Mouse (Mus musculus) splenic B cell, adult 2 months (primary cell): ENCODE measurements around the gene Ptpdc1.

ENCODE experiments used
- DNase-seq: peaks from one replicate; pipeline ENCODE4 v3.0.0-alpha.2; 2011; ENCODE audit warnings: low read depth, low spot score
- H3K27me3 ChIP-seq: 2 replicates; pipeline ENCODE4 v1.6.1; 2012; ENCODE audit warnings: mild to moderate bottlenecking, low read length, moderate library complexity, mixed read lengths; ENCODE audit not compliant: control insufficient read depth, poor library complexity, insufficient read depth, severe bottlenecking
- H3K36me3 ChIP-seq: 2 replicates; pipeline ENCODE4 v1.6.1; 2012; ENCODE audit warnings: mild to moderate bottlenecking, low read length, moderate library complexity, mixed read lengths; ENCODE audit not compliant: control insufficient read depth, poor library complexity, insufficient read depth, severe bottlenecking

Gene Ptpdc1

DNA sequence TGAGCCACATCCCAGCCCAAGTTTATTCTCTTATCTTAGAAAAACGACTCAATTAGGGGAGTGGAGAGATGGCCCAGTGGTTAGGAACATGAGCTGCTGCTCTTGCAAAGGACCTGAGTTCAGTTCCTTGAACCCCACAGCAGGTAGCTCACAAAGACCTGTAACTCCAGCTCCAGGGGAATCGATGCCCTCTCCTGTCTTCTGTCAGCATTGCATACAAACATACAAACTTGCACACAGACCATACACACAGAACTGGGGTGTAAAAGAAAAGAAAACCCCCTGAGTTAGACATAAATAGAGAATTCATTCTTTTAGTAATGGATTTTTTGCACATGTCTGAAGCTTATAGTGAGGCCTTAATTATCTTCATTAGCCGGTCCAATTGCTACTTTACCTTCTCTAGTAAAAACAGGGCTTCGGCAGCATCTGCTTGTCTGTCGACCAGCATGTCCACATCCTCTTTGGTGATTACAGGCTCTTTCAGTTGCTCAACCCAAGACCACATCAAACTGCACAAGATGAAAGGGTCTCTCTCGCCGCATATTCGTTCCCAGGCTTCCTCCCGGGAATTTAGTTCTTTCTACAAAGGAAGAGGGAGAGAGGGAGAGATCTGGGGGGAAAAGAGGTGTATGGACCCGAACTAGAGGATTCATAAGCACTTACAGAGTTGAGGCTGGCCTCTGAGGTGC, 42.6 kb downstream of the Ptpdc1 start:
- Histone ChIP-seq H3K27me3 (no peaks in the 10 kb centered on the region), H3K36me3 (no peaks in the 10 kb centered on the region)
- peak; percentile 20 for DNase-seq

DNA sequence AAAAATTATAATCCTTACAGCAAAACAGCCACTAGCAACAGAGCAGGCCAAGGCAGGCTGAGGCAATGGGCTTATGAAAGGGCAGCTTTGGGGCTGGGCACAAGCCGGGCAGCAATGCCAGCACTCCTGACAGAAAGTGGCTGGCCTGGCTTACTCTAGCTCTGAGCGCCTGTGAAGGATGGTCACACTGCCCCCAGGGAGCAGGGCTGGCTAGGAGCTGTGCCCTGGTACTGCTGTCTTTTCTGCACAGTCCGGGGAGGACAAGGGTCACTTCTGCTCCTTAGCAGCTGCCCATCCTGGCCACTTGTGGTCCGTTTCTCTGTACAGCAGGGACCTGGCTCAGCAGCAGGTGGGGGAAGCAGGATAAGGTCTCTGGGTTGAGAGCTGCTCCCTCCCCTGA, 46.8 kb downstream of the Ptpdc1 start:
- Histone ChIP-seq H3K36me3 (no peaks in the 10 kb centered on the region), H3K27me3 (no peaks in the 10 kb centered on the region)
- no peak for DNase-seq

DNA sequence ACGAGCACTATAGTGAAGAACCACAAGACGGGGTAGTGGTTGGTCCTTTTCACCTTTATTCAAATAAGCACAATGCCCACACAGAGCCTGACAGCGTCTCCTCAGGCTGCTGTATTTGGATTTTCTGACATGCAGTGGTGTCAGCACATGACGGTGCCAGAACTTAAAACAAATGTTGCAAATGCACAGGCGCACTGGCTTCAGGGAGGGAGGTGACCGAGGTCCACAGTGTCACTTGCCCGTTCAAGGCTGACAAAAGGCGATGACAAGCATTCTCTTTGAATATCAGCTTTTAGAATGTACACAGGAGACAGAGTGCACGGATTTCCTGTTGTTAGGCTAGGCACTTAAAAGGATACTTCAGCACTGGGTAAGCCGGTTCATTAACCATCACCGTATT, 47.6 kb downstream of the Ptpdc1 start:
- Histone ChIP-seq H3K36me3 (no peaks in the 10 kb centered on the region), H3K27me3 (no peaks in the 10 kb centered on the region)
- peak; percentile 21 for DNase-seq

DNA sequence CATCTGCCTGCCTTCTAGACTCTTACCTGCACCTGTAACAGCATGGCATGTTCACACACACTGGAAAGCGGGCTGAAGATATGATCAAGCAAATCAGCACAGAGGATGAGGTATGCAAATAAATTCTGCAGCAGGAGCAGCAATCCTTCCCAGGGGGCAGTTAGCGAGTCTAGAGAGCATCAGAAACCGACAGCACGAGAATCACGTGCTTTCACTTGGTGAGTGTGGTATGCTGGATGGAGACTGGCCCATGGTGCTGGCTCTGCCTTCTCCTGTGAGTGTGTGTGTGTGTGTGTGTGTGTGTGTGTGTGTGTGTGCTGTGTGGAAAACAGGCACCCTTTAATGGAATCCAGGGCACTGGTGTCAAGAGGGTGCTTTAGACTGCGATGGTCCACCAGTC, 48.5 kb downstream of the Ptpdc1 start:
- DNase-seq = peak; percentile 75
- H3K27me3 ChIP-seq = no peaks in the 10 kb centered on the region
- no peaks in the 10 kb centered on the region for H3K36me3 ChIP-seq

DNA sequence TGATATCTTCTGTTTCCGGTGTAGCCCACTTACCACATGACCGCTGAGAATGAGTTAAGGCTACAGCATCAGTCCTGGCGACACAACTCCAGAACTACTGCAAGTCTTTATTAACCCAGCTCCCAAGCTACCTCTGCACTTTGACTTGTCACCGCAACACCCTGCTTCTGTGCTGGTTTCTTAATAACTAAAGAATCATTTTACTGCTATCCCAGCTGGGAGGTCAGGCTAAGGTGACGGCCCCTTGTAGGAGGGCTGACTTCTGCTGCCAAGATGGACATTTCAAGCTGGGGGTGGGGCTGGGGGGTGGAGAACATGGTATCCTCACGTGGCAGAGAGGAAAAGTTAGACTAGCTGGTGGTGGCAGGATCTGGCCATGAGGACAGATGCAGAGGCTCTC, 50.7 kb downstream of the Ptpdc1 start:
- DNase-seq = no peak
- no peaks in the 10 kb centered on the region for H3K27me3 ChIP-seq
- H3K36me3 ChIP-seq = no peaks in the 10 kb centered on the region

DNA sequence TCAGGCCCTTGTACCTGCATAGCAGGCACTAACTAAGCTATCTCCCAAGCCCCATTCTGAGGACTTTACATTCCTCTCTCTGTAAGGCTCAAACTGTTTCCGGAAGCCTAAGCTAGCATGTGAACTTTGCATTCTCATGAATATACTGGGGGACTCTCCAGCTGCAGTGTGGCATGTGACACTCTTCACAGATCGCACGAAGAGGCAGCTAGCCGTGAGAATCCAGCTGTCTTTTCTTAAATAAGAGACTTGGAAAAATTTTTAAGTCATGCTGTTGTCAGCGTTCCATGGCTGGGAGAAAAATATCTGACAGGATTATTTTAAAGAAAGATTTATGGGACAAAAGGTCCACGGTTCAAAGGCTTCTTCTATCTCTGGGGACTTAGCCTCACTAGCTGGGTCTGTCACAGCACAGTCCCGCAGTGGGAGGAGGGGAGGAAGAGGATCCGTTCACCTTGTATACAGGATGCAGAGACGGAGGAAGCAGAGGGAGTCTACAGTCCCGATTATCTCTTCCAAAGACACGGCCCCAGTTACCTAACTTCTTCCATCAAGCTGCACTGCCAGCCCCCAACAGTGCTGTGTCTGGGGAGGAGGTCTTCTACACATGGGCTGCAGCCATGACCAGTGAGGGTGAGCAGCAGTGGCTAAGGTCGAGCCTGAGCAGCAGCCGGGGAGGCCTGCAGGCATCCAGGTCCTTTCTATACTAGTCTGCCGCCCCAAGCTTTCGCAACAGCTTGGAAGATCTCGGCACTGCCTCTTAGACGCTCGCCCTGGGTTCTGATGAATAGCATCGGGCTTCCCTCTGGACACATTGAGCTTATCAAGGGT, 51.7 kb downstream of the Ptpdc1 start:
- H3K36me3 ChIP-seq = no peaks in the 10 kb centered on the region
- DNase-seq = peak; percentile 28
- H3K27me3 ChIP-seq = no peaks in the 10 kb centered on the region

DNA sequence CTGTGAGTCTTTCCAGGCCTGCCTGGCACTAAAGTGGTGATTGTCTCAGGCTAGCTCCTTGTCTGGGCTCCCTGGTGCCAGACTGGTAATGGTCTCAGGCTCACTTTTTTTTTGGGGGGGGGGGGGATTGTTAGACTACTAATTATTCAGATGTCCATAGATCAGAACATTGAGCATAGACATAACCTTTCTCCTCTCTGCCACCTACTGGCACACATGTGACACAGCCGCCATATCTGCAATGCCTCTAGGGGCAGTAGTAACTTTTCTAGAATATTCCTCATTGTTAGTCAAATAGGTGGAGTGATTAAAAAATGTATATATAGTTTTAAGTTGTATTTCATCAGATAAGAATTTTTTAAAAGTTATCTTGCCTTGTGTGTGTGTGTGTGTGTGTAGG, 53.3 kb downstream of the Ptpdc1 start:
- DNase-seq = peak; percentile 82
- Histone ChIP-seq H3K27me3 (no peaks in the 10 kb centered on the region), H3K36me3 (no peaks in the 10 kb centered on the region)

DNA sequence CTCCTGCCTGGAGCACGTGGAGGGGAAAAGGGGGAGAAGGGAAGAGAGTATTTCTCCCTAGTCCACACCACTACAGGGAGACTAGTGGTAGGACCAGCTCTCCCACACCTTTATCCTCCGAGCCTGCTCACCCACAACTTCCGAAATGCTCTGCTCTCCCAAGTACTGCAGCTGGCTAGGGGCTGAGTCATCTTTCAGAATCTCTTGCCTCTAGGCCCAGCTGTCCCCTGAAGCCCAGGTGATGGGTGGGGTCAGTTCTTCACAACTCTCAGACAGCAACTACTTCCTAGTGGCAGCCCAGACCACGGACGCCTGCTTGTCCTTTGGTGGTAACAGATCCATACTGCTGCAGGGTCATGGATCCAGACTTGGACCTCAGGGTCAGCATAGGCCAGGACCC, 54.2 kb downstream of the Ptpdc1 start:
- Histone ChIP-seq H3K36me3 (no peaks in the 10 kb centered on the region), H3K27me3 (no peaks in the 10 kb centered on the region)
- no peak for DNase-seq

DNA sequence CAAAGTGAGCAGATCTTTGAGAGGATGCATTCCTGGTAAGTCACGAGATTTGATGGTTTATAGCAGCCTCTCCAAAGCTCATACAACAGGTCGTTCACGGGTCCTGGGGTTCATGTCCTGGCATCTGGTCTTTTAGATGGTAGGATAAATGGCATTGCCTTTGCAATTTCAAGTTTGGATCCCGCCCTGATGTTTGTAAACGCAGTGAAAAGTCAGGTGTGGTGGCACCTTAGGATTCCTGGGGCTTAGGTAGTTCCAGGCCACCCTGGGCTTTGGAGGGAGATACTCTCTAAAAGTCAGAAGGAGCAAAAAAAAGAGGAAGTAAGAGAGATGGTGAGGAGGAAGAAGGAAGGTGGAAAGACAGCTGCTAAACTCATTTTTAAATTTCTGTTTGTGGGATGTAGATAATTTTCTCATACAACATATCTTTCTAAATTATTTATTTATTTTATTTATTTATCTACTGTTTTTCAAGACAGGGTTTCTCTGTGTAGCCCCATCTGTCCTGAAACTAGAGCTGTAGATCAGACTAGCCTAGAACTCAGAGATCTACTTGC, 55.8 kb downstream of the Ptpdc1 start:
- no peak for DNase-seq

DNA sequence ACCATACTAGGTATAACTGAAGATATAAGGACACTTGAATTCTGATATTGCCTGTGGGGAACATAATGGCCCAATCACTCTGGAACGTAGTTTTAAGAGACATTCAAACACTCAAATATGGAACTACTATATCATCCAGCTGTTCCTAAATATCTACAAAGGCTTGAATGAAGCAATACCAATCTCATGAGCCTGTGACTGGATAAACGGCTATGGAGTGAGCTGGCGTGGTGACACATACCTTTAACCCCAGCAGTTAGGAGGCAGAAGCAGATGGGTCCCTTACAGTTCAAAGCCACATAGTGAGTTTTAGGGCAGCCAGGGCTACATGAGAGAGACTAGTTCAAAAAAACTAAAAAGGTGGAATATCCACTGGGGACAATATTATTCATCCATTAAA, 57.8 kb downstream of the Ptpdc1 start:
- H3K36me3 ChIP-seq = no peaks in the 10 kb centered on the region
- no peaks in the 10 kb centered on the region for H3K27me3 ChIP-seq
- DNase-seq = no peak

More for the DNA sequence above, 55.8 kb downstream of the Ptpdc1 start:
- H3K36me3 ChIP-seq = no peaks in the 10 kb centered on the region
- H3K27me3 ChIP-seq = no peaks in the 10 kb centered on the region

DNA sequence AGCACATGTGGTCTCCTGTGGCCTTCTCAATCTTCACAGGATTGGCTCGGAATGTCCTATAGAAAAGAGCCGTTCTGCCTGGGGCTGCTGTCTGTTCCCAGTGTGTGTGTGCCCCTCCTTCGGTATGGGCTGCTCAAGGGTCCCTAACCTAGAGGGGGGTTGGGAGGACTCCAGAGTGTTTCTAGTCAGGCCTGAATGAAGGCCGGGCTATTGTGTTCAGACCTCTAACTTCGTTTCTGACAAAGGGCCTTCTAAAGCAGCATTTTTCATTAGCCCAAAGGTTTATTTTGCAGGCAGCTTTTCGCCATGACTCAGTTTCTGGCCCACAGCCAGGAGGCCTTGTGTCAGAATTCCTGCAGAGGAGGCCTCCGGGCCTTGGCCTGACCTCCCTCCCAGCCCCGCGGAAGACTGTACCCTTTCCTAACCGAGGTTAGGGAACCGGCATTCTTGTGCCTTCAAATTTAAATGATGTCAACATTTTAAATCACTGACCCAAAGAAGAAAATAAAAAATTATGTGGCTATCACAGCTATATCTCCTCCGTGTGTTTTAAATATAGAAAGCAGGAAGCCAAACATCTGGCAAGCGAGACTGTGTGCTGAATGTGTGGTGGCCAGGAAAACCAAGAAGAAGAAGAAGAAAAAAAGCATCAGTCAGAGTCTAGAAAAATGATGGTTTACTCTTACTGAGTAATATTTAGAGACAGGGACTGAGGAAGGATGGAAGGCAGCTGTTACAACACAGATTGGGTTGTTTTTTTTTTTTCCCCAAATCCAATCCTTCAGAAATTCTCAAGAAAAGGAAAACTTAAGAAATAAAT, 59.1 kb downstream of the Ptpdc1 start:
- no peak for DNase-seq
- Histone ChIP-seq H3K36me3 (no peaks in the 10 kb centered on the region), H3K27me3 (no peaks in the 10 kb centered on the region)

DNA sequence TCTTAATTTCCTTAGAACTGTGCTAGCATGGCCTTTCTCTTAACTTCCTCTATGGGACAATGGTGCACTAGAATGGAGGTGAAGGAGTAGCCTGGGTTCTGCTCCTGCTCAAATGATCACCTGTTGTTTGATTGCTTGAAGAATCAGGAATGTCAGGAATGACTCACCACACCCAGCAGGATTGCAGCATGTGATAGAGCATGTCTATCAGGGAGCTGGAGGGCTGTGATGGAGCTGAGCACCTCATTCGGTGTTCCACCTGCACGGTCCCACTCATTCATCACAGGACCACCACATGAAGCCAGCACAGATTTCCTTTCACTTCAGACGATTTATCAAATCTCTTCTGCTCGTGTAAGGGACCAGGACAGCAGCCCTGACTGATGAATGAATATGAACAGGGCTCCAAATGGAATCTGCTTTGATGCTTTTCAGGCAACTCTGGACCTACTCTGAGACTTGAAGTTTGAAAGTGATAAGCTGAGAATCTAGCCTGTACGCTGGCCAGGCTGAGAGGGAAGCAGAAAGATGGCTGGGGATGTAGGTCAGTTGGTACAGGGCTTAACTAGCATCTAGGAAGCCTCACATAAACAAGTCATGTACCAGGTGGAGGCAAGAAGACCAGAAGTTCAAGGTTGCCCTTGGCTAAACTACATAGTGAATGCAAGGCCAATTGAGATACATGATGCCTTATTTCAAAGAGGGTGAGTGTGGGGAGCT, 60.4 kb downstream of the Ptpdc1 start:
- Histone ChIP-seq H3K27me3 (no peaks in the 10 kb centered on the region), H3K36me3 (no peaks in the 10 kb centered on the region)
- no peak for DNase-seq

DNA sequence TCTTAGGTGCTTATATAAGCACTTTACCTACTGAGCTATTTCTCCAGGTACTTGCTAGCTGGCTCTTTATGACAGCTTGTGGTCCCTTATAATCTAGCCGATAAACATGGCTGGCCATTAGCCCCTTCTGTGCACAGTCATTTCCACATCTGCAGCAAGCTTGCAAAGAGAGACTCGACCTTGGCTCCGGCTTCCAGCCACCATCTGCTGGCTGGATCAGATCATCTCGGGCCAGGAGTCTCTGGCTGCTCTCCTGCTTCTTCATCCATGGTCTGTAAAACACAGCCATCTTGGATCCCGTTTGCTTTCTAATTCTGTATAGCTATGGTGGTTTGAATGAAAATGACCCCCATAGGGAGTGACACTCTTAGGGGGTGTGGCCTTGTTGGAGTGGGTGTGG, 63.1 kb downstream of the Ptpdc1 start:
- no peaks in the 10 kb centered on the region for H3K27me3 ChIP-seq
- H3K36me3 ChIP-seq = no peaks in the 10 kb centered on the region
- no peak for DNase-seq

DNA sequence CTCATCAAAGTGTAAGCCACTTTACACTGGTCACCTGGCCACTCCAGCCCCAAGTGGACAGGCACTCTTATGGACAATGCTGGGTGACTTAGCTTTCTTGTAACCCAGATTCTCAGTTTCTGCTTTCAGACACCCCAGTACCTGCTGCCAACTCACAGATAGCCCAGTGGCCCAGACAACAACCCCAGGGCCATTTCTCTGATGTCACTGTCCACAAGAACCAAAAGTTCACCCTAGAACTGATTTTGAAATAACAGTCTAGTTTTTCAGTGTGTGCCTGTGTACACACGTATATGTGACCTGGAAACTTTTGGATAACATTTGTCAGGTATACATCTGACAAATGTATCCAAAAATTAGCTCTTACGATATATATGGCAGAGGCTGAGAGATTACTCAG, 64.0 kb downstream of the Ptpdc1 start:
- no peaks in the 10 kb centered on the region for H3K36me3 ChIP-seq
- H3K27me3 ChIP-seq = no peaks in the 10 kb centered on the region
- DNase-seq = no peak
